Mouse (Mus musculus): ENCODE data around the gene Ccdc24.

The Ccdc24 gene

DNA sequence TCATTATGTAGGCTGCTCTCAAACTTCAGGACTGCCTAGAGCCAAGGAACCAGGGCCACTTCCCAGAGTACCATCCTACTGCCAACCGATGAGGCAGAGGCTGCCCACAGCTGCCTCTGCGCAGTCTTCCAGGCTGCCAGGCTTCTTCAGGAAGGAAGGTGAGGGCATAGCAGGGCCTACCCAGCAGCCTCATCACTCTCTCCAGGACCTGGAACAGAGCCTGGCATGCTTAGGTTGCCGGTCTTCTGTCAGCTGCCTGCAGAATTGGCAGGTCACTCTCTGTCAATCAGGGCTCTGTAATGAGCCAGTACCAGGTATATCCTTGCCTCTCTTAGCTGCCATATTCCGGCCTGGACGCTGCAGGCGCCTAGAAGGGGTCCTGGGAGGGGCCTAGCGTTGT, 22.2 kb downstream of the Ccdc24 start:
- CTCF ChIA-PET, result interaction anchor here in 1 of 4 experiments (1.3 kb wide), 1 partner anchor 8 kb away, joined by 3 read pairs; no protein-coding TSS in a partner anchor
- POLR2A ChIA-PET, result interaction anchor here in 2 of 4 experiments (0.8 to 5.2 kb wide), 5 partner anchors 8 to 41 kb away, joined by 3 to 31 read pairs (median 6); no protein-coding TSS in a partner anchor

GRCm38 (mm10) chr4:117849506-117849905, 22.9 kb downstream of the Ccdc24 start:
- ChIA-PET CTCF (interaction anchor here (1.1 to 2.2 kb wide), 4 partner anchors 9 kb away, joined by 3 to 10 read pairs (median 4); no protein-coding TSS in a partner anchor), POLR2A (interaction anchor here in 2 of 4 experiments (0.7 to 5.2 kb wide), 6 partner anchors 9 to 42 kb away, joined by 3 to 31 read pairs (median 5); no protein-coding TSS in a partner anchor)

DNA sequence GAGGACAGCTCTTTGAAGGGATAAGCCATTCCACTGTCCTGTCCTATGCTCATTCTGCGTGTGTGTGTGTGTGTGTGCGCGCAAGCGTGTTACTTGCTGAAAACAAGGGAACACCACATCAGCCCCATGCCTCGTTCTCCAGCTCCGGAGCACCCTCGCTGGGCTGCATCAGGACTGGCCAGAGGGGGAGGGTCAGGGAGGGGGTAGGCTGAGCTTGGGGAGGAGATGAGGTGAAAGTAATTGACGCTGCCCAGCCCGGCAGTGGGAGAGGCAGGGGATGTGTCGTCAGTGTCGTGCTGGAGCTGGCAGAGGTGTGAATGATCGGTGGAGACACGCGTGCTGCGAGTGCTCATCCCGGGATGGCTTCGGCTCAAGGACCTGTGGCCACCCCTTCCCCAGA, 23.3 kb downstream of the Ccdc24 start:
- ChIA-PET POLR2A (interaction anchor here in 2 of 4 experiments (1.0 to 5.2 kb wide), 4 partner anchors 9 to 21 kb away, joined by 4 to 31 read pairs (median 8); no protein-coding TSS in a partner anchor), CTCF (interaction anchor here in 3 of 4 experiments (1.1 to 2.2 kb wide), 3 partner anchors 9 to 10 kb away, joined by 3 to 10 read pairs (median 6); no protein-coding TSS in a partner anchor)

GRCm38 (mm10) chr4:117847011-117847410, 25.3 kb downstream of the Ccdc24 start:
- CTCF ChIA-PET, result interaction anchor here in 1 of 4 experiments (0.7 kb wide), 1 partner anchor 14 kb away, joined by 3 read pairs; no protein-coding TSS in a partner anchor
- POLR2A ChIA-PET, result interaction anchor here in 1 of 4 experiments (1.0 to 1.6 kb wide), 2 partner anchors 9 to 13 kb away, joined by 3 read pairs; no protein-coding TSS in a partner anchor

DNA sequence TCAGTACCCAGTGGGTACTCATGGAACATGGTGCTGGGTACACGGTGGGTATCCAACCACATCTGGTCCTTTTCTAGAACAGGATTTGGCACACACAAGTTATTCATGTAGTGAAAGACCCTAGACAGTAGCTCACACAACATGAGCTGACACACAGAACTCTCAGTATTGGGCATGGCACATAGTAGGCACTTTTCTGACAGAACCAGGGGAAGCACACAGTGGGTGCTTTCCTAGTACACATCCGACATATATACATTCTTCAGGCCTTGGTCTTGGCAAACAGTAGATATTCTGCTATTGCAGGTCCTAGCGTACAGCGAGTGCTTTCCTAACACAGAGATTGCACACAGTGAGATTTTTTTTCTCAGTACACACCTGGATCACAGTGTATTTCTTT, 26.1 kb downstream of the Ccdc24 start:
- CTCF ChIA-PET, result no interaction called here

DNA sequence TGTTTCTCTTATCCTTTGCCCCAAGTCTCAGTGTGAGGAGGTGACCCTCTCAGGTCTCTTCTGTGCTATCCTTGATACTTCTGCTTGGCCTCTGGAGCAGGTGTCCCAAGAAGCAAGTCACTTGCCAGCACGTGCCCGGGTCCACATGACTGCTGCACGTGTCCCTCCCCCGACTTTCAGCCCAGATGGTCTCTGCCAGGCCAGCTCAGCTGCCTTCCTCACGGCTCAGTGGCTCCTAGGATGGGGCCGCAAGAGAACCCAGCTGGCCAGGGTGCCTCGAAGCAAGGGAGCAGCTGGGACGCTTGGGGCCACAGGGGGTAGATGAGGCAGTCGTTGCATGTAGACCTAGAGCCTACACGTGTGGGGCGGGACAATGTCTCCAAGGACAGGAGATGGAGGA, 27.0 kb downstream of the Ccdc24 start:
- ChIA-PET CTCF (interaction anchor here in 1 of 4 experiments (1.4 kb wide), 1 partner anchor 13 kb away, joined by 4 read pairs; no protein-coding TSS in a partner anchor), POLR2A (interaction anchor here in 1 of 4 experiments (1.1 to 1.4 kb wide), 2 partner anchors 9 to 13 kb away, joined by 3 to 6 read pairs; no protein-coding TSS in a partner anchor)

More for the DNA sequence above, 26.1 kb downstream of the Ccdc24 start:
- POLR2A ChIA-PET, result interaction anchor here in 1 of 4 experiments (1.0 kb wide), 1 partner anchor 8 kb away, joined by 3 read pairs; no protein-coding TSS in a partner anchor

GRCm38 (mm10) chr4:117844467-117844866, 27.9 kb downstream of the Ccdc24 start:
- ChIA-PET CTCF (interaction anchor here in 1 of 4 experiments (1.4 to 1.7 kb wide), 2 partner anchors 14 to 18 kb away, joined by 4 to 6 read pairs; no protein-coding TSS in a partner anchor), POLR2A (interaction anchor here in 2 of 4 experiments (0.6 to 1.4 kb wide), 3 partner anchors 8 to 450 kb away, joined by 3 to 6 read pairs (median 4); no protein-coding TSS in a partner anchor)

- POLR2A ChIA-PET, result no interaction called here
- CTCF ChIA-PET, result interaction anchor here in 1 of 4 experiments (1.5 to 1.7 kb wide), 2 partner anchors 19 to 738 kb away, joined by 3 to 6 read pairs; no protein-coding TSS in a partner anchor
Measured at GRCm38 (mm10) chr4:117843101-117843500, 29.3 kb downstream of the Ccdc24 start.

GRCm38 (mm10) chr4:117841566-117841965, 30.8 kb downstream of the Ccdc24 start:
- POLR2A ChIA-PET, result interaction anchor here in 1 of 4 experiments (0.7 to 1.8 kb wide), 2 partner anchors 18 to 35 kb away, joined by 4 to 5 read pairs; no protein-coding TSS in a partner anchor
- CTCF ChIA-PET, result no interaction called here

DNA sequence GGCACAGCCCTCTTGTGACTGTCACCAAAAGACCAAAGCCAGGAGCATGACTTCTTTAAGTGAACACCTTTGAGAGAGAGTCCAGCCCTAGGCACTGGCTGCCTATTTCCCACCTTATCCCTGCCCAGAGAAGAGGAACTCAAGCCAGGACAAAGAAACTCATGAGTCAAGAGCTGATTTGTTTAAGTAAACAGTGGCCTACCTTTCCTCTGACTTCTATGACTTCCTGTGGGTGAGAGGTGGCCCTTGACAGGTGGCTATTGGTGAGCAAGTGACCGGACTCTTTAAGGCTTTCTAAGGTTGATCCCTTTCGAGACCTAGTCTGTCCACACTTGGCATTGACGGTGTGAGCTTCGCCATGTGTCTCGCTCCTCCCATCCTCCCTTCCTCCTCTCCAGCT, 31.5 kb downstream of the Ccdc24 start:
- CTCF ChIA-PET, result no interaction called here
- POLR2A ChIA-PET, result interaction anchor here in 1 of 4 experiments (0.7 to 1.8 kb wide), 2 partner anchors 19 to 35 kb away, joined by 4 to 5 read pairs; no protein-coding TSS in a partner anchor

DNA sequence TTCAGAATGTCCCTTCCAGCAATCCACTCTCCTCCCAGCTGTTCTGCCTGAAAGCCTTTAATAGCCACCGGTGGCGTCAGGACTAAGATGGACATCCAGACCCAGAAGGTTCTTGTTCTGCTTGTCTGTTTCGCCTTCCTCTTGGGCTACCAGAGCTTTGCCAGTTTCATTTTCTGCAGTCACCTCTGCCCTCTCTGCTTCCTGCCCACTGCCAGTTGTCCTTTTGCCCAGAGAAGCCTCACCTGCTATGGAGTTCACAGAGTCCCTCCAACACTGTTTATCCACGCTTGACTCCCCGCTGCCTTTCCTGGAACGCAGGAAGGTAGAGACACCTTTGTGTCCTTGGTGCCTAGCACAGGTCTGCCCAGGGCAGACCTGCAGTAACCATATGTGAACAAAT, 33.0 kb downstream of the Ccdc24 start:
- ChIA-PET CTCF (no interaction called here), POLR2A (interaction anchor here in 3 of 4 experiments (0.7 to 1.4 kb wide), 4 partner anchors 9 to 242 kb away, joined by 3 to 11 read pairs (median 4); no protein-coding TSS in a partner anchor)

- CTCF ChIA-PET, result interaction anchor here in 3 of 4 experiments (0.6 to 1.3 kb wide), 3 partner anchors 216 to 848 kb away, joined by 3 to 4 read pairs (median 3); no protein-coding TSS in a partner anchor
- POLR2A ChIA-PET, result interaction anchor here in 3 of 4 experiments (0.6 to 4.6 kb wide), 13 partner anchors 8 to 342 kb away, joined by 3 to 32 read pairs (median 4); partner anchors contain the start of genes Ccdc24 (in 1 of the 3), Ipo13 (in 1 of the 3) and Kdm4a (in 1 of the 3)
Measured at GRCm38 (mm10) chr4:117837271-117837670, 35.1 kb downstream of the Ccdc24 start.

DNA sequence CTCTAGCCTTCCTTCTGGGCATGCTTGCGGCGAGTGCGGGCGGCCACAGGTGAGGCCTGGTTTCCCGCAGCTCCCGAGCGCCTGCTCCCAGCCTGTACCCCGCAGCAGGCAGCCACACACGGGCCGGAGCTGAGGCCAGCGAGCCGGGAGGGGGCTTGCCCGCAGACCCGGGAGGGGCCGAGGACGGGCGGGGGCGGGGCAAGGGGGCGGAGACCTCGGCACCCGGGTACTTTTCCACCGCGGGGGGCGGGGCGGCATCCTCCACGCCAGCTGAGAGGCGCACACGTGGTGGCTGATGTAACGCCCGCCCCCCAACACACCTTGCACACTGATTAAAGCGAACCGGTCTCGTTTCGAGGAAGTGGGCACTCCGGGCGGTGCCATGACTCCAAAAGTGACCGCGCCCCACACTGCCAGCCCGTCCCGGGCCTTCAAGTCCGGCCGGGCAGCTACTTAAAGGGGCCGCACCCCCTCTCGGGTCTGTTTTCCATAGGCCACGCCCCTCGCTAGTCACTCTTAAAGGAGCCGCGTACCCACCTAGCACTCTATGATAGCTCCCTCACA, 36.1 kb downstream of the Ccdc24 start:
- ChIA-PET CTCF (interaction anchor here (0.6 to 1.8 kb wide), 10 partner anchors 10 to 286 kb away, joined by 3 to 6 read pairs (median 4); partner anchors contain the start of gene Eri3 (in 1 of the 4)), POLR2A (interaction anchor here (0.5 to 4.6 kb wide), 57 partner anchors 9 to 1396 kb away, joined by 3 to 32 read pairs (median 4); partner anchors contain the start of genes Kdm4a (in 3 of the 4), Ccdc24 (in 2 of the 4), Dph2 (in 2 of the 4) and Ipo13 (in 2 of the 4))

DNA sequence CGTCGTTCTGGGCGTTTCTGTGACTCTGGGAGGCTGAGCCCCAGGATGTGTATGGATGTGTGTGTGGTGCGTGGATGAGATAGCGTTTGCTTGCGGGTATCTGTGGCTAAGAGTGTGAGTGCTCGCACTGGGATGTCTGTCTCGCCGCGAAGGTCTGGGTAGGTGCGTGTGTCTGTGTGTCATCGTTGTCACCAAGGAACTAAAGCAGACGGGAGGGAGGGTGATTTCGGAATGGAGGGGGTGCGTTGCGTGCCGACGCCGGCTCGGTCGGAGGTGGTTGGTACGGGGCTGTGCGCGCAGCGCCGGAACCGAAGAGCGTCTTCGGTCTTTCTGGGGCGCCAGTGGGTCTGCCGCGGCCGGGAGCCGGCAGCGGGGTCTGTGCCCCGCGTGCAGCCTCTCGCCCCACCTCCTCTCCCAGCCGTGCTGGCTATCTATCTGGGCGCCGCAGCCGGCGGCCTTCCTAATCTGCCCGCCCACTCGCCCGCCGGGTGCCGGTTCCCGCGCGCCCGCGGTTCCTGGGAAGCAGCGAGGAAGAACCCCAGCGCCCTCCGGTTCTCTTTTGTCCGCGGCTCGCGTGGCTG, 36.7 kb downstream of the Ccdc24 start:
- ChIA-PET CTCF (interaction anchor here in 3 of 4 experiments (0.6 to 1.8 kb wide), 6 partner anchors 9 to 285 kb away, joined by 3 to 6 read pairs (median 4); partner anchors contain the start of gene Eri3 (in 1 of the 3)), POLR2A (interaction anchor here in 3 of 4 experiments (0.6 to 4.6 kb wide), 49 partner anchors 9 to 704 kb away, joined by 3 to 32 read pairs (median 4); partner anchors contain the start of genes Atp6v0b (in 2 of the 3), Dph2 (in 2 of the 3), Kdm4a (in 2 of the 3) and Artn (in 1 of the 3))

- CTCF ChIA-PET, result interaction anchor here in 2 of 4 experiments (0.6 to 1.8 kb wide), 3 partner anchors 24 to 249 kb away, joined by 3 to 6 read pairs (median 4); no protein-coding TSS in a partner anchor
- POLR2A ChIA-PET, result interaction anchor here in 3 of 4 experiments (0.8 to 4.6 kb wide), 23 partner anchors 9 to 579 kb away, joined by 3 to 32 read pairs (median 5); partner anchors contain the start of genes Dph2 (in 2 of the 3), Kdm4a (in 2 of the 3), Atp6v0b (in 1 of the 3) and B4galt2 (in 1 of the 3)
Measured at GRCm38 (mm10) chr4:117834845-117835530, 37.4 kb downstream of the Ccdc24 start.

DNA sequence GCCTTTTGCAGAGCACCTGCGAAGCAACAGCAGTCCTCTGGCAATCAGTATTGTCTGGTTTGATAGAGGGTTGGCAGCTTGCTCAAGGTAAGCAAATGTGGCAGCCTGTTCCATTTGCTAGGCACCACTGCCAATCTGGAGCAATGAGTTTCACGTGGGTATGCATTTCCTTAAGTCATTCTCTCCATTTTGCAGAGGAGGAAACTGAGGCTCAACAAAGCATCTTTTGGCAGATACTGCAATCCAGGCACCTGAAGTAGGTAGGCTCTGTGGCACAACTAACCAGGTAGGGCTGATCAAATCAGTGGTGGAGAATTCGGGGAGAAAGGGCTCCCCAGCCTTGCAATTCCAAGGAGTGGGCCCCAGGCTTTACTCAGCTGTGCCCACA, 37.9 kb downstream of the Ccdc24 start, which contains the start of gene Slc6a9:
Gene Slc6a9, plus strand, starts transcription at position 50 of the 388 bp plus-strand sequence.
- ChIA-PET CTCF (interaction anchor here in 1 of 4 experiments (1.5 kb wide), 1 partner anchor 249 kb away, joined by 4 read pairs; no protein-coding TSS in a partner anchor), POLR2A (interaction anchor here in 2 of 4 experiments (1.0 to 4.6 kb wide), 14 partner anchors 9 to 579 kb away, joined by 3 to 32 read pairs (median 5); partner anchors contain the start of genes Kdm4a (in 2 of the 2) and Dph2 (in 1 of the 2))
